Mouse (Mus musculus): ENCODE measurements around the gene Ppp1r16b. TPM values are rescaled to one million over a fixed set of nuclear protein-coding genes. Genes with fewer than 3 reads are reported as not detected.

Ppp1r16b gene
- polyA plus RNA-seq, 1 experiment from 2014 or later: 4.7 TPM

GRCm38 (mm10) chr2:158702176-158702575 is 37.0 kb downstream of the Ppp1r16b start:
- Histone ChIP-seq H3K4me3 (no peak overlapping the region), H3K4me1 (no peaks in the 10 kb centered on the region), H3K36me3 (no peaks in the 10 kb centered on the region), H3K9me3 (no peaks in the 10 kb centered on the region), H3K27me3 (ENCODE audit: insufficient read depth, poor library complexity, severe bottlenecking) (no peaks in the 10 kb centered on the region), H3K27ac (no peak overlapping the region)
- 68% methylated on average over 5 of the region's 5 CpGs for WGBS
- DNase-seq (ENCODE audit: low spot score): no peak

GRCm38 (mm10) chr2:158704720-158705119 is 39.5 kb downstream of the Ppp1r16b start:
- Histone ChIP-seq H3K27me3 (ENCODE audit: insufficient read depth, poor library complexity, severe bottlenecking) (no peaks in the 10 kb centered on the region), H3K9me3 (no peaks in the 10 kb centered on the region), H3K4me1 (no peaks in the 10 kb centered on the region), H3K4me3 (no peak overlapping the region), H3K27ac (no peak overlapping the region), H3K36me3 (no peaks in the 10 kb centered on the region)
- WGBS: 58% methylated on average over 3 of the region's 3 CpGs
- DNase-seq (ENCODE audit: low spot score): no peak

- Histone ChIP-seq H3K27me3 (ENCODE audit: insufficient read depth, poor library complexity, severe bottlenecking) (no peaks in the 10 kb centered on the region), H3K27ac (no peak overlapping the region), H3K4me1 (no peaks in the 10 kb centered on the region), H3K9me3 (no peaks in the 10 kb centered on the region), H3K36me3 (no peaks in the 10 kb centered on the region), H3K4me3 (no peak overlapping the region)
- 83% methylated on average over 6 of the region's 6 CpGs for WGBS
- DNase-seq (ENCODE audit: low spot score): no peak
These were observed 40.3 kb downstream of the Ppp1r16b start for GRCm38 (mm10) chr2:158705529-158705928.

- peaks cover 3% of the 10 kb centered on the region for H3K4me1 ChIP-seq
- H3K4me3 ChIP-seq: no peak overlapping the region
- no peaks in the 10 kb centered on the region for H3K36me3 ChIP-seq
- H3K27ac ChIP-seq: no peak overlapping the region
- H3K9me3 ChIP-seq: no peaks in the 10 kb centered on the region
- DNase-seq (ENCODE audit: low spot score): no peak
- WGBS: 80% methylated on average over 10 of the region's 10 CpGs
- H3K27me3 ChIP-seq (ENCODE audit: insufficient read depth, poor library complexity, severe bottlenecking): no peaks in the 10 kb centered on the region
These were observed 41.7 kb downstream of the Ppp1r16b start for GRCm38 (mm10) chr2:158706704-158707408.

- no peaks in the 10 kb centered on the region for H3K36me3 ChIP-seq
- DNase-seq (ENCODE audit: low spot score): no peak
- H3K27me3 ChIP-seq (ENCODE audit: insufficient read depth, poor library complexity, severe bottlenecking): no peaks in the 10 kb centered on the region
- 80% methylated on average over 12 of the region's 12 CpGs for WGBS
- no peak overlapping the region for H3K4me3 ChIP-seq
- no peak overlapping the region for H3K27ac ChIP-seq
- no peaks in the 10 kb centered on the region for H3K9me3 ChIP-seq
- peaks cover 16% of the 10 kb centered on the region for H3K4me1 ChIP-seq
These were observed 42.9 kb downstream of the Ppp1r16b start for GRCm38 (mm10) chr2:158708121-158708520.

- Histone ChIP-seq H3K36me3 (no peaks in the 10 kb centered on the region), H3K27ac (peak overlapping the region; percentile 31; the same call in 1 of the 2 replicates), H3K4me3 (no peak overlapping the region), H3K9me3 (no peaks in the 10 kb centered on the region), H3K4me1 (peaks cover 35% of the 10 kb centered on the region), H3K27me3 (ENCODE audit: insufficient read depth, poor library complexity, severe bottlenecking) (peaks cover 9% of the 10 kb centered on the region; the same call in 1 of the 2 replicates)
- no peak for DNase-seq (ENCODE audit: low spot score)
- WGBS: 39% methylated on average over 12 of the region's 12 CpGs
These were observed 46.9 kb downstream of the Ppp1r16b start for GRCm38 (mm10) chr2:158711929-158712751.

- WGBS: 74% methylated on average over 6 of the region's 6 CpGs
- Histone ChIP-seq H3K4me1 (peaks cover 35% of the 10 kb centered on the region), H3K36me3 (no peaks in the 10 kb centered on the region), H3K9me3 (no peaks in the 10 kb centered on the region), H3K4me3 (no peak overlapping the region), H3K27ac (no peak overlapping the region), H3K27me3 (ENCODE audit: insufficient read depth, poor library complexity, severe bottlenecking) (peaks cover 9% of the 10 kb centered on the region; the same call in 1 of the 2 replicates)
- no peak for DNase-seq (ENCODE audit: low spot score)
These were observed 49.6 kb downstream of the Ppp1r16b start for GRCm38 (mm10) chr2:158714826-158715225.

- H3K36me3 ChIP-seq: no peaks in the 10 kb centered on the region
- WGBS: 6% methylated on average over 5 of the region's 5 CpGs
- 0 out of 2 replicates have a peak overlapping the region, but pooled peaks have one; percentile 6 for H3K27ac ChIP-seq
- H3K27me3 ChIP-seq (ENCODE audit: insufficient read depth, poor library complexity, severe bottlenecking): peaks cover 17% of the 10 kb centered on the region; the same call in 1 of the 2 replicates
- no peak overlapping the region for H3K4me3 ChIP-seq
- no peak for DNase-seq (ENCODE audit: low spot score)
- H3K4me1 ChIP-seq: peaks cover 35% of the 10 kb centered on the region
- no peaks in the 10 kb centered on the region for H3K9me3 ChIP-seq
These were observed 50.9 kb downstream of the Ppp1r16b start for GRCm38 (mm10) chr2:158716066-158716465.

GRCm38 (mm10) chr2:158717551-158718418 is 52.6 kb downstream of the Ppp1r16b start:
- Histone ChIP-seq H3K27ac (no peak overlapping the region), H3K4me3 (no peak overlapping the region), H3K4me1 (peaks cover 37% of the 10 kb centered on the region), H3K9me3 (no peaks in the 10 kb centered on the region), H3K36me3 (no peaks in the 10 kb centered on the region), H3K27me3 (ENCODE audit: insufficient read depth, poor library complexity, severe bottlenecking) (peaks cover 20% of the 10 kb centered on the region; the same call in 1 of the 2 replicates)
- 75% methylated on average over 5 of the region's 5 CpGs for WGBS
- no peak for DNase-seq (ENCODE audit: low spot score)

- no peak overlapping the region for H3K27ac ChIP-seq
- H3K4me3 ChIP-seq: no peak overlapping the region
- peaks cover 44% of the 10 kb centered on the region for H3K4me1 ChIP-seq
- H3K27me3 ChIP-seq (ENCODE audit: insufficient read depth, poor library complexity, severe bottlenecking): peaks cover 19% of the 10 kb centered on the region; the same call in 1 of the 2 replicates
- WGBS: 81% methylated on average over 12 of the region's 12 CpGs
- H3K9me3 ChIP-seq: no peaks in the 10 kb centered on the region
- H3K36me3 ChIP-seq: no peaks in the 10 kb centered on the region
- no peak for DNase-seq (ENCODE audit: low spot score)
These were observed 53.8 kb downstream of the Ppp1r16b start for GRCm38 (mm10) chr2:158718816-158719549.

- Histone ChIP-seq H3K36me3 (no peaks in the 10 kb centered on the region), H3K4me3 (no peak overlapping the region), H3K27ac (no peak overlapping the region), H3K4me1 (peaks cover 38% of the 10 kb centered on the region), H3K27me3 (ENCODE audit: insufficient read depth, poor library complexity, severe bottlenecking) (0 out of 2 replicates have a peak, but pooled peaks cover 11% of the 10 kb centered on the region), H3K9me3 (no peaks in the 10 kb centered on the region)
- 78% methylated on average over 16 of the region's 16 CpGs for WGBS
- DNase-seq (ENCODE audit: low spot score): no peak
These were observed 55.6 kb downstream of the Ppp1r16b start for GRCm38 (mm10) chr2:158720715-158721370.

Data from heart, embryonic 10.5 days (tissue).